Mouse (Mus musculus) kidney, adult 2 months (tissue): ENCODE measurements around the gene Zbtb42.

ENCODE experiments used
- CTCF ChIP-seq: fragments of 200-500 bp; conservative IDR thresholded peaks from 2 replicates; pipeline ENCODE4 v1.5.1; 2011; ENCODE audit warnings: low read depth, mild to moderate bottlenecking, control low read depth, low read length, moderate library complexity, mixed read lengths; ENCODE audit not compliant: insufficient read depth, insufficient read length
- POLR2A ChIP-seq: fragments of 200-500 bp; IDR thresholded peaks from one replicate; pipeline ENCODE4 v1.6.1; 2011; ENCODE audit warnings: low read depth, low read length, control low read depth

DNA sequence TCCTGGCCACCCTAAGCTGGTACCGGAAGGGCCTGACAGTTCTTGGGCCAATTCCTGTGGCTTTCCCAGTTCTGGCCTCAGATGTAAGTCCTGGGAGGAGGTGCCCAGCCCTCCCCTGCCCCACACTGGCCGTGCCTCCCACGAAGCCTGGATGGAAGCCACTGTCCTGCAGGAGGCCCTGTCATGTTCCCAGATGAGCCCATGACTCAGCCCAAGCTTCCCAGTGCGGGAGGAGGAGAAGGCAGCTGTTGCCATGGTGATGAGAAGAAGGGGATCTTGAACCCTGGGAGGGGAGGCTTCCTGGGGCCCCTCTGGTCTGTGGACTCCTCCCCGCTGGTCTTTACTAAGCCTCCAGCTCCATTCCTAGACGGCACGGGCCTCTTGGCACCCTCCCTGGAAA lies 4.7 kb downstream of the Zbtb42 start:
- TF ChIP-seq CTCF (no peak), POLR2A (no peak)
